Mouse (Mus musculus) CD4-positive, CD25-positive, alpha-beta regulatory T cell, adult 2 months (primary cell): ENCODE measurements around the gene Man2a1.

Experiments used
- DNase-seq: peaks from one replicate; pipeline ENCODE4 v3.0.0-alpha.2; 2012; ENCODE audit warnings: low read depth, low spot score

The Man2a1 gene

DNA sequence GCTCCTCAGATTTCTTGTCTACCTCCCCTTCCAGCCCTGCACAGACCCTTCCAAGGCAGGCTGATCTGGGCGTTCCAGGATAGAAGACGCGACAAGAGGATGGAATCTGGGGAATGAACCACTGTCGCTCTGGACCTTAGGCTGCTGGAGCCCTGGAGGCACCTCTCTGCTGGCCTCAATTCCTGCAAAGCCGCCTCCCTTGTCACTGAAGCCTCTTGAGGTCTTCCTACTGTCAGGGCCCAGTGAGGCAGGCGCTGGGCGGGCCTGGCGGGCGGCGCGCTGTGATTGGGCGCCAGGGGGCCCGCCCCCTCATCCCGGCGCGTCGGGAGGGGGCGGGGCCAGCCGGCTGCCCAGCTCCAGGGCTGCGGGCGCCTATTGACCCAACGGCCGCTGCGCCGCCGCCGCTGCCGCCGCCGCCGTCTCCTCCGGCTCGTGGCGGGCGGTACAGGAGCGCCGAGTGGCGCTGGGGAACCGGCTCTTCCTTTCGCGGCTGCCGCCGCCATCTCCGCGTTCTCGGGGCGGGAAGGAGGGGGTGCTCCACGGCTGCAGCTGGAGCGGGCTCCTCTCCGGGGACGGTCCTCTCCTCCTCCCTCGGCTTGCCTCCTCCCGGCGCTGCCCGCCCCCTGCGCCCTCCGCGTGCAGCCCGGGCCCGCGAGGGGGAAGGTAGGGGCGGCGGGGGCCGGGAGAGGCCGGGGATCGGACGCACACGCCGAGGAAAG, at the start of gene Man2a1:
Man2a1 (plus strand) TSS at position 365 of the 719 bp plus-strand sequence.
- DNase-seq = peak; percentile 91

DNA sequence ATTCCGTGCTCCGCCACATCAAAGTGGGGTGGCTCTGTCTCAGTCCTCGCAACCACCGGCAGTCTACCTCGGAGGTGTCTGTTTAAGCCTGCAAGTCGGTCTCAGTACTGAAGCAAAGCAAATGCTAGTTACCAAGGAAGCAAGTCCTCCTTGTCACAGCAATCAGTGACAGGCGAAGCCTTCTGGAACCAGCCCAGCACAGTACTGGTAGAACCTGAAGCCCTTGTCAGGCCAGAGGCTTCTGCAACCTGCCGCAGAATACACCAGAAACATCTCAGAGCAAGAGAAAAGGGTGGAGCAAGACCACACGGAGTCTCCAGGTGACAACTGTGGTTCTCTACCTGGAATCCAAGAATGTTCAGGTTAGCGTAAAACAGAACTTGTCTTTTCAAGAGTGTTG, 47.2 kb upstream of the Man2a1 start:
- no peak for DNase-seq

DNA sequence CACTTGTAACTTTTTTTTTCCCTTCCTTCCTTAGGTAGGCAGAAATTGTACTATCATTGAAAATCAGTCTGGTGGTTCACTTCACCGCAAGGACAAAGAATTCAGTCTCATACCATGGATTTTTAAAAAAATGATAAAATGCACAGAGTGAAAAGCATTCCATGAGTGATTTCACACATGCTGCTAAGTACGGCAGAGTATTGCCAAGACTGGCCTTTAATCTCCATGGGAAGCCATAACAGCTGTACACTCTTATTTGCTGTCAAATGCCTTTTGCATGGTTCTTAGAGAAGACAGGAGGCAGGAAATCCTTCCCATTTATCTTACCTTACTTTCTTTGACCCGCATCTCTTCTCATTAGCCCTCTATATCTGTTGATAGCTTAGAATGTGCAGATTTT, 45.6 kb upstream of the Man2a1 start:
- no peak for DNase-seq

GRCm38 (mm10) chr17:64556661-64557445, 43.7 kb upstream of the Man2a1 start:
- DNase-seq = no peak

GRCm38 (mm10) chr17:64558994-64559540, 41.5 kb upstream of the Man2a1 start:
- DNase-seq = no peak

DNA sequence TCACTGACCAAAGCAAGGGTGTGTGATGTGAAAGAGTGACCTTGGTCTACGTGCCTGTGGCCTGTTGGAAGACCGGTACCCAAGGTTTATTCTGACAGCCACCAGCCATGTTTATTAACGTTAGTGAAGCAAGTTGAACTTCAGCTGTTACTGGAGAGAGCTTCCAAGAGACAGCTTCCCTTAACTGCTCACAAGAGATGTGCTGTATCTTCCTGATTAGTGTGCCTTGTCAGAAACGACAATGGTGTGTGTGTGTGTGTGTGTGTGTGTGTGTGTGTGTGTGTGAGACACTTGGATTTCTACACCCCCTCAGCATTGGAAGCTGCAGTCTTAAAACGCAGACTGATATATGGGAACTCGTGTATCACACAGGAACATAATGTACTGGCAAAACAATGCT, 34.1 kb upstream of the Man2a1 start:
- no peak for DNase-seq

DNA sequence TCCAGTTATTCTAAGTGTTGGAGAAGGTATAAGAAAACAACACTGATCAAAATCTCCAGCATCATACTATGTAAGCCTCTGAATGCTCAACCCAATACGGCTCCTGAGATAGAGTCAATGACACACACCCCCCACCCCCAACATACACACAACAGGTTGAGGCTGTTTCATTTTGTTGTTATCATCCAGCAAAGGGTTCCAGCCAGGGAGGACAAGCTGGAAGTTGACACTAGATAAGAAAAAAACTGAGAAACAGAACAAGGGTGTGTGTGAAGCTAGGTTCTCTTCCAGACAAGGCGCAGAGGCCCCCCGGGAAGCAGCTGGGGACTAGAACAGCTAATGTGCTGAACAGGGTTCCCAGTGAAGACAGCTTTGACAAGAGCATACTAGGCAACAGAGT, 33.0 kb upstream of the Man2a1 start:
- DNase-seq = no peak

GRCm38 (mm10) chr17:64573981-64574380, 26.6 kb upstream of the Man2a1 start:
- DNase-seq = no peak

DNA sequence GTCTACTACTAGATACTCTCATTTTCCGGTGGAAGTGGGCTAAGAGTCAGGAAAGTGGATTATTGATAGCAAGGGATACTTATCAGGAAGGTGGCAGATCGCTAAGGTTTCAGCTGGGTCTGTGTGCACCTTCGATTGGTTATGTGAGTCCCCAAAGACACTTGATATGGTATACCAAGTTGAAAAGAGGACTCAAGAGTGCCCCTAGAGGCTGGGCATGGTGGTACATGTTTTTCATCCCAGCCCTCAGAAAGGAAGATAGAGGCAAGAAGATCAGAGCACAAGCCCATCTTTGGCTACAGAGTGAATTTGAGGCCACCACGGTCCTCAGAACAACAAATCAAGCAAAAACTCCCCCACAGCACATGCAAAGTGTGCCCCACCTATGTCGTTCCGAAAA, 25.3 kb upstream of the Man2a1 start:
- DNase-seq = peak; percentile 76

DNA sequence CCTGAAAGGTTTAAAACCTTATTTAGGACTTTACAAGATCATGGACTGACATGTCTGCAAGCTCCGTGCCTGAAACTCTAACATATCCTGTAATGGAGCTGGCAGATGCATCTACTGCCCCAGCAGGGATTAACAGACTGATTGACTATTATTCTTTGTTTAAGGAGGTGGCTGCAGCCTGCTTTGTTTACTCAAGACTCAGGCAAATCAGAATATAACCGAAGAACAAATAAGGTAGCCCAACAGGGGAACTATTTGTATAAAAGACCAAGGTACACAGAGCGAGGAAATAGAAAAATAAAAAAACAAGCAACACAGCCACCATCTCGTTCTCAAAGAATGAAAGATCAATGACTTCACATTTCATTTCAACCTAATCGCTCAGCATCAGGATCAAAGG, 23.1 kb upstream of the Man2a1 start:
- DNase-seq = no peak

GRCm38 (mm10) chr17:64578346-64578745, 22.2 kb upstream of the Man2a1 start:
- no peak for DNase-seq

DNA sequence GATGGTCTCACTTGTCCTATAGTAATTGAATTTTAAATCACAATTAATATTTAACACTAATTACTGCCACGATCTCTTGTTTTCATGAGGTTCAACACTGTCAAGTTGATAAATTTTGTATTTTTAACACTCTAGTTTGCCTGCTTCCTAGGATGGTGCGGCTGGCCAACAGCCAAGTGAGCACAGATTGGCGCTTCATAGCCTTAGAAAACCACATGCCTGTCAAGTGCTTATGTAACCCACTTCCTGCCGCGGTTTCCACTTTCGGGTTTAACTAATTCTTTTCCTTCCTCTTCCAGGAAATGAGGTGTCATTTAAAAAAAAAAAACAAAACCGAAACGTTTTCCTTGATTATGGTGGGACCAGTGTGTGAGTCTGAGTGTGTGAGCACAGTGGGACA, 20.8 kb upstream of the Man2a1 start:
- DNase-seq = peak; percentile 90

DNA sequence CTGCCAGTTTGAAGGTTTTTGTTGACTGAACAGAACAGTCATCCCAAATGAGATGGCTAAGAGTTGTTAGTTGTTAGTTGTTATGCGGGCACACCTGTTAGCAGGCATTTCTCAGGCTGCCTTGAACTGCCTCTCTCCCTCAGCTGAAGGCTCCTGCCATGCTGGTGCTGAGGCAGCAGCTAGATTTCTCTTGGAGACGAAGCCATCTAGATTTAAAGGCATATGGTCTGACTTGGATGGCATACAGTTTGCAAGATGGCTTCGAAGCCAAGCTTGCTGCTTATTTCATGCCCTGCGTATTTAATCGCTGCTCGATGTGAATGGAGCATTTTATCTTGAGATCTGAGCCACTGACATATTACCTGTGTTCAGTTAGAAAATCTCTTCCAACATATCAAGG, 19.4 kb upstream of the Man2a1 start:
- DNase-seq = no peak

DNA sequence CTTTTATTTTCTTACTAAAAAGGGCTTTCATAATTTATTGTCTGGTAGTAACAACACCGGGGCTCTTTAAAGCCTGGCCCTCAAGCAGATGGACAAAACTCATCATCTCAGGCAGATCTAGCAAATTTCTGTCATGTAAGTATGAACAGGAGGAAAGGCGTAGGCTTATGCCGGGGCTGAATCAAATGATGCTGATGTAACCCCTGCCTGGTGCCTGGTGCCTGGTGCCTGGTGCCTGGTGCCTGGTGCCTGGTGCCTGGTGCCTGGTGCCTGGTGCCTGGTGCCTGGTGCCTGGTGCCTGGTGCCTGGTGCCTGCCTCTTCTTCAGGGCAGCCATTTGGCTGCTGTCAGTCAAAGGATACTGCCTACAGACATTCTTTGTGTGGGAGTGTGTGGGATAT, 18.6 kb upstream of the Man2a1 start:
- no peak for DNase-seq

DNA sequence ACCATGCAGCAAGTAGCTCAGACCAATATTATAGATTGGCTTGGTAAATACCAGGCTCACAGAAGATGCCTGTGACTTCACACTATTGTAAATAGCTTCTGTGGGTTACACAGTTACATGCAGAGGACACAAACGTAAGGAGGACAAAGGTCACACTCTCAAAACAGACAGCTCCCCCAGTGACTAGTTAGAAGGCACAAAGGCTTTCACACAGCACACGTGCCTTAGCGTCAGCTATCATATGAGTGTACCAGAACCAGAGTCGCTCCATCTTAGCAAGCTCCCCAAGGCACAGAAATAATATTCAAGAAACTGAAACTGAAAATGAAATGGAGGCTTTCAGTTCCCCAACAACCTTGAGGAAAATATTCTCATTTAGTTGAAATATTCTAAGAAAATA, 10.1 kb upstream of the Man2a1 start:
- no peak for DNase-seq

DNA sequence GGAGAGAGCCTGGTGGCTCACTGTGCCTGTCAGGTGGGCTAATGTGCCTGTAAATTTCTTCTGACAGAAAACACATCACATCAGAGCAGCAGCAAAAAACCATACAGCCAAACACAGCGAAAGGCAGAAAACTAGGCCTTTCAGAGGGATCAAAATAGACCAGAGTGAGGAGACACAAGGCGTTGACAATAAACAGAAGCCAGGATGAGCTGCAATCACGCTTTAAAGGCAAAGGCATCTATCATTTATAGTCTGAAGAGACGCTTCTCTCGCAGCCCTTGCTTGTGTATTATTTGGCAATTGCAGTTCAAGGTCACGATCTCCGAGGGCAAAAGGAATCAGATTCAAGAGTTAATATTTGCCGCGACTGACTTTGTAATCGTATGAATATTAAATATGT, 9.2 kb upstream of the Man2a1 start:
- DNase-seq = no peak

GRCm38 (mm10) chr17:64592355-64592754, 8.2 kb upstream of the Man2a1 start:
- DNase-seq = no peak

- DNase-seq = no peak
Observed at GRCm38 (mm10) chr17:64592788-64593187, 7.7 kb upstream of the Man2a1 start.

DNA sequence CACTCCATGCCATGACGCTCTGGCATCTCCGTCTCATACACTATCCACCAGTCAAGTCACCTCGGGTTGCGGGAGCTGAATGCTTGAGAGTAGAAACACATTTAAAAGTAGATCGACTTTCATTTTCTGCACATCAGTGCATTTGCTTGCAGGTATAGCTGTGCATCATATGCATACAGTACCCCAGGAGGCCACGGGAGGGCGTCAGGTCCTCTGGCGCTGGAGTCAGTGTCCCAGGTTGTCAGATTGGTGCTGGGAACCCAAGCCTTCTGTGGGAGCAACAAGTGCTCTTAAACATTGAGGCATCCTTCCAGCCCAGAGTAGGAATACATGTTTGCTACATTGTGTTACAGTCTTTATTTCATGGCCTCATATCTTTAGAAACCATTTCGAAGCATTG, 2.8 kb upstream of the Man2a1 start:
- DNase-seq = peak; percentile 34

- DNase-seq = peak; percentile 42
Observed at GRCm38 (mm10) chr17:64599916-64600315, 620 bp upstream of the Man2a1 start.

- peak; percentile 70 for DNase-seq
Observed at GRCm38 (mm10) chr17:64601091-64601750, 685 bp downstream of the Man2a1 start.
